Mouse (Mus musculus) brain, embryonic 14.5 days (tissue): Measurements from ENCODE around the gene Katnb1. TPM values are rescaled to one million over a fixed set of nuclear protein-coding genes. Genes with fewer than 3 reads are reported as not detected.

Source experiments
- DNase-seq: peaks from one replicate; pipeline ENCODE4 v3.0.0-alpha.2; 2011; ENCODE audit warnings: low read depth
- CTCF ChIP-seq: fragments of 200-500 bp; IDR thresholded peaks from 2 replicates; pipeline ENCODE4 v1.5.1; 2012; ENCODE audit warnings: inconsistent platforms, mild to moderate bottlenecking, moderate library complexity, borderline replicate concordance; ENCODE audit not compliant: insufficient read depth, insufficient read length; ENCODE audit errors: extremely low read depth
- POLR2A ChIP-seq: fragments of 200-500 bp; IDR thresholded peaks from 2 replicates; pipeline ENCODE4 v1.6.1; 2012; ENCODE audit warnings: mild to moderate bottlenecking, inconsistent platforms, borderline replicate concordance; ENCODE audit not compliant: poor library complexity, insufficient read depth, insufficient read length, severe bottlenecking; ENCODE audit errors: extremely low read depth
- polyA plus RNA-seq: library from polyadenylated mRNA; depleted of rRNA; stranded (reverse); fragments of >200 nt; gene quantifications from 2 replicates; pipeline ENCODE4 v1.2.3, GENCODE M21; 2012

Gene Katnb1
- polyA plus RNA-seq, 1 experiment = 56.2 TPM

DNA sequence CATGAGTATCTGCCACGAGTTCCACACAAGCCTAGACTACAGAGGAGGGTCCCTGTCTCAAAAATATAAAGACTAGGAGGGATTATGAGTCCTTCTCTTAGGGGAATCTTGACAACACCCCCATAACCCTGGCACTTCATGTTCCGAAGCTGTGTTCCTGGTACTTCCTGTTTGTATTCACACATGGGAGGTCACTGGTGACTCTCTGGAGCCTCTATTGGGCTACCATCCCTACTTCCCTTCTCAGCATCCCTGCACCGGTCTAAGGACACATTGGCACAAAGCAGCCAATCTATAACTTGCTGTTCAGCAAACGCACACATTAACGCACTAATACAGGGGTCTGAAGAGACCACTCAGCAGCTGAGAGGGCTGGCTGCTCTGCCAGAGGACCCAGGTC, 51.0 kb downstream of the Katnb1 start:
- TF ChIP-seq POLR2A (no peak), CTCF (no peak)
- DNase-seq = no peak

DNA sequence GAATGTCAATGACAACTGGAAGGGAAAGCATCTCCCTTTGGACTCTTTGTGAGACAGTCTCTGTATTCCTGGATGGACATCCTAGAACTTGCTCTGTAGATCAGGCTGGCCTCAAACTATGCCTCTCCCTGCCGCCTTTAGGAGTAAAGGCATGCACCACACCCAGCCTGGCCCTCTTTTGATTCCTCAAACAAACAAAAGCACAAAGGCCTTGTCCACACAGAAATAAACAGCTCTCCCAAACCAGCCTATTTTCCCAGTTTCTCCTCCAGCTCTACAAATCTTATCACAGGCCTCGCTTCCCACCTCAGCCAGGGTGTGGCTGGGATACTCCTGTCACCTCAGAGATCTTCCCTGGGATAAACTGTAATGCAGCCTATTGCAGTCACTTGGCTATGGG, 53.2 kb downstream of the Katnb1 start:
- DNase-seq = no peak
- no peak for TF ChIP-seq CTCF
- no peak for TF ChIP-seq POLR2A

DNA sequence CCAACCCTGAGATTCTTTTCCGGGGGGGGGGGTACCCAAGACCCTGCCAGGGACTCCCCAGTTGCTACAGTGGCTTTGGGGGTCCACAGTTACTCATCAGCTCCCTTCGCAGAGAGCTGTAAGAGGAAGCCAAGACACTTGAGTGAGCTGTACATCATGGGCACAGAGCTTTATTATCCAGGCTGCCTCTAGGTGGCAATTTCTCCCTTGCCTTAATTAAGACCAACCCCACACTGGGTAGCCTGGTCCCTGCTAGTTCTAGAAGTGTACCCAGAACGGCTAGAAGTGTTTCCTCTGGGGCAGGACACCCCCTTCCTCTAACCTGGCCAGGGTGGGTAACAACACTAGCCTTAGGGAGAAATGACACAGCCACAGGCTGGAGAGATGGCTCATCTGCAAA, 54.3 kb downstream of the Katnb1 start:
- DNase-seq = peak; percentile 63
- TF ChIP-seq CTCF = peak; percentile 40; the same call in 1 of the 2 replicates
- no peak for TF ChIP-seq POLR2A

DNA sequence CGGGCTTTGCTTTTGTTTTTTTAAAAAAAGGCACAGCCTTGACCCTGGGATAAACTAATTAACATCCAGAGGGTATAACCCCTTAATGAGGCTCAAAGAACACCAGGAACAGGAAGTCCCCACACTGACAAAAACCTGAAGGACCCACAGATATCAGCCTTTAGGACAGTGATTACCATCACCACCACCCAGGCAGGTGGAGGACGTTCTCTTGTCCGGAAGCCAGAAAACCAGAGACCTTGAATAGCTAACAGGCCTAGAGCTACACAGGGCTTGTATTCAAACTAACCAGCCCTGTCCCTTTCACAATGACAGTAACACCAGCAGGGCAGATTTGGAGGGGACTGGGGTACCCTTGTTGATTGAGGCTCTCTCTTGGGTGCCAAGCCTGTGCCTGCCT, 55.2 kb downstream of the Katnb1 start:
- no peak for DNase-seq
- TF ChIP-seq POLR2A = no peak
- no peak for TF ChIP-seq CTCF

DNA sequence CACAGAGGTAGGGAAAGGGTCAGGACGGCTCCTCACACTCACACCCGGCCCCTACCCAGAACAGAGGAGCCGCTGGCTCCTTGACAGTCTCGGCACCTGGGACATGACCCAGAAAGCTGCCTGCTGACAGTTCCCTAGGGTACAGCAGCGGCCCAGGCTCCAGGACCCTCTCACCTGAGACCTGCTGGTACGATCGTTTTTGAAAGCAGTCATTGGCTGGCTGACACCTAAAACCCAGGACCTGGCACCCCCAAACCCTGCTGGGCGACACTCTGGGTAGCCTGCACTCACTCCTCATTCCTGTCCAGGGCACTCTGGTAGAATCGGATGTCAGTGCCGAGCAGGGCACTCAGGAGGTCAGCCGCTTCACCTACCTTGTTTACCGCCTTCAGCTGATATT, 56.2 kb downstream of the Katnb1 start:
- TF ChIP-seq POLR2A (no peak), CTCF (no peak)
- no peak for DNase-seq

DNA sequence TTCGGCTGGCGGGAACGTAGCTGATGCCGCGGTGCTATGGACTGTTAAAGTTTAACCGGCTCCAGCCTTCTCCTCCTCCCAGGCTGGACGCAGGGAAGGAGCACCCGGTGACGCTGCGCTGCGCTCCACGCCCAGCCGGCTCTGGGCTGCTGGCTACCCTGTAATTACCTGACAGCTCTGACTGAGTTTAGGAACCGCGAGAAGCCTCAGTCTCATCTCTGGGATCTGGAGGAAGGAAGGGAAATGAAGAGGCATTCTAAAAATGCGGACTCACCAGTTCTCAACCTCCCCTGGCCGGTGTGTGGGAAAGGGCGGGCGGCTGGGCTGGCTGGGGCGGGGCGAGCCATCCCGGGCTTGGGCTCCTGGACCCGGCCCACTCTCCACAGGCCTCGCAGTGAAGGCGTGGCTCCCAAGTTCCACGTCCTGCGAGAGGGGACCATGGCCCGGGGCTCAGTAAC, 56.7 kb downstream of the Katnb1 start:
- peak; percentile 32 for DNase-seq
- no peak for TF ChIP-seq POLR2A
- no peak for TF ChIP-seq CTCF

DNA sequence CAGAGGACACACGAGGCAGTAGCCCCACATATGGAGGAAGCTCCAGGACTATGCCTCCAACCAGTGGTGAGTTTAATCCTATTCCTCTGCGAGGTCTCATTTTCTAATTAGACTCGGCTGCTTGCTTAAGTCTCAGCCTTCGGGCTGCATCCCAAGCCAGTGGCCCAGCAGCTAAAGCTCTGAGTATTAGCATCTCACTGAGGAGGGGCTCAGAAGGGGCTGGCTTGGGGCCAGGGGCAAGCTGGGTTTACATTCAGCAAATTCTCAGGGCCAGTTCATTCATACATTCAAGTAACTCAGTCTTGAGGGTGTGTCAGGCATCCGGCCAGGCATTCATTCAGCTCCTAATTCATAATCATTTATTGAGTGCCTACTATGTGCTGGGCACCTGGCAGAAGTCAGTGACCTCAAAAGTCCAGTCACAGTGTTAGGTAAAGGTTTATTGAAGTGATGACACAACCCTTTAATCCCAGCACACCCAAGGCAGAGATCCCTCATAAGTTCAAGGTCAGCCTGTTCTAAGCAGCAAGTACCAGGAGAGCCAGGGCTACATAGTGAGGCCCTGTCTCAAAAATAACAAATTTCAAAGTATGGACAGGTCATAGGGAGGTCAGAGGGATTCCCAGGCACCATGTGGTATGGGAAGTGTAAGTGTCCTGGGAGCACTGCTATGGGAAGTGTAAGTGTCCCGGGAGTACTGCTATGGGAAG, 57.5 kb downstream of the Katnb1 start:
- DNase-seq = peak; percentile 95
- no peak for TF ChIP-seq POLR2A
- TF ChIP-seq CTCF = no peak

DNA sequence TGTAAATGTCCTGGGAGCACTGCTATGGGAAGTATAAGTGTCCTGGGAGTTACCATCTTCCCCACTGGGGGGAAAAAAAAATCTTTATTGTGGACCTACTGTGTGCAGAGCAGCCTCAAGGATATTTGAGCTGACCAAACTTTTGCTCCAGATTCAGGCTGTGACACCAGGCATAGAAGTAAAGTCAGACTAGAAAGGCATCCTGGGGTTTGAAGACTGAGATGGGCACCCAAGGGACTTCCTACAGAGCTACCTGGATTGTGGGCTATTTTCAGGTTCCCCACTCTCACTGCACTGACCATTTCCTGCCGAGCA, 58.0 kb downstream of the Katnb1 start:
- DNase-seq = no peak
- TF ChIP-seq POLR2A (no peak), CTCF (no peak)

DNA sequence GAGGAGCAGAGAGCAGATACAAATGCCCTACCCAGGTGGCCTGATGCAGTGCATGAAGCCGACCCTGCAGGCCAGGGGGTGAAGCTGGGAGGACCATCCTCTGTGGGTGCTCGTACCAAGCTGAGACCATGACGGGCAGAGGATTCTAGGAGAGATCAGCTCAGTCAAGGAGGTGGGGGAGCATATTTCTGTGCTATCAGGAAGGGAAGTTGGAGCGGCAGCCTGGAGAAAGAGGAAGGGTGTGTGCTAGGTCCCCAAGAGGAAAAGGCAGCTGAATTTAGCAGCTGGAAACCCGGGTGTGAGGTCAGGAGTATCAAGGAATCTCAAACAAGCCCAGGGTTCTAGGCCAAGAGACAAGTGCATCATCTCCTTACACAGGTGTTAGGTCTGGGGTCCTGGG, 59.6 kb downstream of the Katnb1 start:
- TF ChIP-seq CTCF (no peak), POLR2A (no peak)
- no peak for DNase-seq

DNA sequence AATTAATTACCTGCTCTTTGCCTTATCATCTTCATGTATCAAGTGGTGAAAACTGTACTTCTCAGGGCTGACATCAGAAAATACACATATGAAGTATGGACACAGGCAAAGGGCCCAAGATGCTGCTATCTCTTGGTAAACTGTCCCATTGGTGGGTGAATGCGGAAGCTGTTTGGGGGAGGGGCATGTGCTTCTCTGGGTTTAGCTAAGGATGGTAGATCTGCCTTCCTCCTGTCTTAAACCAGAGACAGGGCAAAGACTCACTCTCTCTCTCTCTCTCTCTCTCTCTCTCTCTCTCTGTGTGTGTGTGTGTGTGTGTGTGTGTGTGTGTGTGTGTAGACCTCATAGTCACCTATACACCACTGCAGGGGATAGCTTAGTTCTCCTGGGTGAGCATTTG, 60.0 kb downstream of the Katnb1 start:
- DNase-seq = no peak
- TF ChIP-seq POLR2A (no peak), CTCF (no peak)

DNA sequence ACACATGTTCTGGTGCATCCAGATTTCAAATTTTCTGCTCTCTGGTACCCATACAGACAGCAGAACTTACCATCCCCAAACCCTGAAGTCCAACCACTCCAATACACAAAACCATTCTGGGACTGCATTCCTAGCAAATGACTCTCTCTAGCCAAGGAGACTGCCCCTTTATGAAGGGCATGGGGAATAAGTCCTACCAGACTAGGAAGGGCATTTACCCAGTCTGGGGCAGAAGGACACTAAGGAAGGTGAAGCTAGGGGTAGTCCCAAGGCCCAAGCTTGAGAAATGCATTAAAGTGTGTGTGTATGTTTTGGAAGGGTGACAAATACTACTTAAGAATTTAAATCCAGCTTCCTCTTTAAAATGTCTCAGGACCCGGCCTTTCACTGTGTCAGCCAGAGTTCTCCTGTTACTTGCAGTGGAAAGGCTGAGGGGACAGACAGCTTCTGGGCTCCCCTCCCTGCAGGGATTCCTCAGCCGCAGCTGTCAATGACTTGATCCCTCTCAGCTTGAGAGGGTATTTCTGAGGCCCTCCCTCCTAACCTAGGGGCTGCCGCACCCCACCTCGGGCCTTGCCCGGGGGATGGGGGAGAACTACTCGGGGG, 60.6 kb downstream of the Katnb1 start:
- DNase-seq = peak; percentile 54

DNA sequence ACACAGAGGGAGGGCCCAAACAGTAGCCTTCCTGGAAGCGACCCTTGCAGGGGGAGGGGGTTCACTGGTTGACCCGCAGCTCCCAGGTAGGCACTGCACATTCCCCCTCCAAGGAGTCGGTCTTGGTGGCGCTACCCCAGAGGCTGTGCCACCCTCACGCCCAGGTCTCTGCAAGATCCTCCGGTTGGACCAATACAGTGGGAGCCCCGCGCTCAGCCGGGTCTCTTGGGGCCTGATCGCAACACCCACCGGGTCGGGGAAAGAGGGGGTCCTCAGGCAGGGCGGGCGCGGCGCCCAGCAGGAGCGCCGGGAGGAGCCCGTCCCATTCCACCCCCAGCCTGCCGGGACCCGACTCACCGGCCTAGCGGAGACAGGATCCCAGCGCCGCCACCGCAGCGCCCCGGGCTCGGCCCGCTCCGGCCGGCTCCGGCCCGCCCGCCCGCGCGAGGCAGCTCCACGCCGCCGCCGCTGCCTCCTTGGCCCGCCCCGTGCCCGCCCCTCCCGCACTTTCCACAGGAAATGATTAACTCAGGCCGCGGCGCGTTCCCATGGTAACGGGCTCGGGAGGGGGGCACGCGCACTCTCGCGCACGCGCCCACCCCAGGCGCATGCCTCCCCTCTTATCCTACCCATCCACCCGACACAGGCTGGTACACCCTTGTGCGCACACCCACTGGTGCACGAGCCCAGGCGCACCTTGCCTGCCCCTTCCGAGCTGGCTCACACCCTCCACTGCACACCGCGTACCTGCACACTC, 61.3 kb downstream of the Katnb1 start:
- TF ChIP-seq CTCF (no peak), POLR2A (no peak)

More for the DNA sequence above, 60.6 kb downstream of the Katnb1 start:
- TF ChIP-seq CTCF (no peak), POLR2A (no peak)

DNA sequence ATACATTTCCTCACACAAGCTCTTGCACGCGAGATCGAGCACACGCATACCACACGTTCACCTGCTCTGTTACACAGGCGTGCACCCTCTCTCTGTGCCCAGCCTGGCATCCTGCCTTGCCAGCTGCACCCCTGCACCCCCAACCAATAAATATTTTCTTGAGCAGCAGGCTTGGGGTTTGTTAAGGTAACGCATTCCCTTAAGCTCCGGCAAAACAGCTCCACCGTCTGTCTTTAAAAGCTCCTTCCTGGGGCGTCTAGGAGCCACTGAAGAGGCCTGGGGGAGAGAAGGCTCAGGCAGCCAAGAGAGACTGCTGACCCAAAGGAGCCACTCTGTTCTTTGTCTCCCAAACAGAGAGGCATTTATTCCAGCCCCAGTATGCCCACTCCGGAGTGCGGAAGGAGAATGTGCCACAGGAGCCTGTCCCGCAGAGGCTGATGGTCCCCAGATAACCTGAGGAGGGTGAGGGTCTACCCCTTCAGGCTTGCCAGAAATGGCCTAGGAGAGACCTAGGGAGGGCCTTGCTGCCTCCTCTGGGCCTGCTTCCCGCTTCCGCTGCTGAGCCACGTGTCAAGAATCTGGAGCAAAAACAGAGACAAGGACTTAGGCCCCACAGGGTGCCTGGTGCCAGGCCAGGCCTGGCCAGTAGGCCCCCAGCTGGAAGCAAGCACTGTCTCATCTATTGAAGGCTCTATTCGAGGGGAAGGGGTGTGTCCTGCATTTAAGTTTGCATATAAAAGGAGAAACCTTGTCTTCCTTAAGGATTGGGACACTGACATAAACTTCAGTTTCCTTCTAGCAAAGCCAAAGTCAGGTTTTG, 62.2 kb downstream of the Katnb1 start:
- peak; percentile 76 for DNase-seq
- TF ChIP-seq CTCF (no peak), POLR2A (no peak)

More for the DNA sequence above, 61.3 kb downstream of the Katnb1 start:
- DNase-seq = peak; percentile 91
